Mouse (Mus musculus) retina, postnatal 7 days (tissue): ENCODE results near the gene 4931409K22Rik.

Experiments
- DNase-seq: peaks from one replicate; pipeline ENCODE4 v3.0.0-alpha.2; 2012; ENCODE audit warnings: low read depth, low spot score

Gene 4931409K22Rik

GRCm38 (mm10) chr5:24540387-24541143 is 16.0 kb downstream of the 4931409K22Rik start, which contains the start of gene Asb10:
TSS of gene Asb10 (minus strand) at chr5:24540978.
- no peak for DNase-seq

- no peak for DNase-seq
Measured at GRCm38 (mm10) chr5:24539571-24540296, 16.9 kb downstream of the 4931409K22Rik start.

- no peak for DNase-seq
Measured at GRCm38 (mm10) chr5:24537618-24538017, 19.0 kb downstream of the 4931409K22Rik start.

GRCm38 (mm10) chr5:24536511-24536910 is 20.1 kb downstream of the 4931409K22Rik start:
- no peak for DNase-seq

GRCm38 (mm10) chr5:24535731-24536130 is 20.9 kb downstream of the 4931409K22Rik start:
- no peak for DNase-seq

GRCm38 (mm10) chr5:24534292-24534691 is 22.3 kb downstream of the 4931409K22Rik start:
- no peak for DNase-seq

- DNase-seq = no peak
Measured at GRCm38 (mm10) chr5:24533391-24533790, 23.2 kb downstream of the 4931409K22Rik start.

GRCm38 (mm10) chr5:24530042-24530689 is 26.4 kb downstream of the 4931409K22Rik start:
- peak; percentile 86 for DNase-seq

GRCm38 (mm10) chr5:24527780-24528179 is 28.8 kb downstream of the 4931409K22Rik start:
- no peak for DNase-seq

GRCm38 (mm10) chr5:24526889-24527230 is 29.7 kb downstream of the 4931409K22Rik start, which contains the start of gene Gbx1:
TSS of gene Gbx1 (minus strand) at chr5:24527202.
- DNase-seq = no peak

- no peak for DNase-seq
Measured at GRCm38 (mm10) chr5:24526190-24526888, 30.3 kb downstream of the 4931409K22Rik start.

- DNase-seq = no peak
Measured at GRCm38 (mm10) chr5:24525360-24526189, 31.0 kb downstream of the 4931409K22Rik start.

- DNase-seq = no peak
Measured at GRCm38 (mm10) chr5:24524522-24524921, 32.1 kb downstream of the 4931409K22Rik start.

- DNase-seq = no peak
Measured at GRCm38 (mm10) chr5:24523806-24524205, 32.8 kb downstream of the 4931409K22Rik start.

- DNase-seq = no peak
Measured at GRCm38 (mm10) chr5:24521366-24521765, 35.2 kb downstream of the 4931409K22Rik start.

- no peak for DNase-seq
Measured at GRCm38 (mm10) chr5:24512271-24512670, 44.3 kb downstream of the 4931409K22Rik start.

GRCm38 (mm10) chr5:24510635-24511034 is 46.0 kb downstream of the 4931409K22Rik start:
- DNase-seq = no peak

GRCm38 (mm10) chr5:24508406-24508805 is 48.2 kb downstream of the 4931409K22Rik start:
- no peak for DNase-seq

- DNase-seq = no peak
Measured at GRCm38 (mm10) chr5:24505513-24505912, 51.1 kb downstream of the 4931409K22Rik start.

- DNase-seq = no peak
Measured at GRCm38 (mm10) chr5:24502786-24503185, 53.8 kb downstream of the 4931409K22Rik start.

GRCm38 (mm10) chr5:24500851-24501250 is 55.8 kb downstream of the 4931409K22Rik start:
- no peak for DNase-seq
